Mouse (Mus musculus) MEL (cell line): Measurements from ENCODE around the gene Ralb. TPM values are rescaled to one million over a fixed set of nuclear protein-coding genes. Genes with fewer than 3 reads are reported as not detected.

Experiments
- DNase-seq: peaks from one replicate; pipeline ENCODE4 v3.0.0; 2011; ENCODE audit warnings: low read depth, low spot score
- H3K27ac ChIP-seq: 2 replicates; pipeline ENCODE4 v1.5.1; 2012; ENCODE audit warnings: low read depth, mild to moderate bottlenecking, control low read depth, low read length, moderate library complexity; ENCODE audit not compliant: control insufficient read depth
- H3K27me3 ChIP-seq, 2 experiments: fragments of 150-350 bp in 1 of 2; sonication (generic) in 1 of 2; 2 replicates each; pipeline ENCODE4 v1.6.1; 2012; ENCODE audit warnings: low read length in 2 of 2, mild to moderate bottlenecking in 2 of 2, improper control_type of control experiment in 1 of 2, moderate library complexity in 1 of 2; ENCODE audit not compliant: insufficient read depth in 2 of 2, control insufficient read depth in 1 of 2
- H3K36me3 ChIP-seq, 2 experiments: 2 replicates each; pipeline ENCODE4 v1.6.1; 2012 to 2014; ENCODE audit warnings: low read length in 2 of 2, improper control_type of control experiment in 1 of 2, inconsistent platforms in 1 of 2, mild to moderate bottlenecking in 1 of 2; ENCODE audit not compliant: insufficient read depth in 2 of 2, control insufficient read depth in 1 of 2
- H3K4me1 ChIP-seq, 2 experiments: fragments of 150-350 bp in 1 of 2; sonication (generic) in 1 of 2; 2 replicates each; pipeline ENCODE4 v1.6.1; 2012; ENCODE audit warnings: low read length in 2 of 2, improper control_type of control experiment in 1 of 2, mild to moderate bottlenecking in 1 of 2; ENCODE audit not compliant: insufficient read depth in 2 of 2, control insufficient read depth in 1 of 2
- H3K4me3 ChIP-seq, 2 experiments: fragments of 150-350 bp in 1 of 2; sonication (generic) in 1 of 2; 2 replicates each; pipeline ENCODE4 v1.5.1; 2012; ENCODE audit warnings: low read depth in 2 of 2, low read length in 2 of 2, mild to moderate bottlenecking in 2 of 2, moderate library complexity in 2 of 2, control low read depth in 1 of 2, improper control_type of control experiment in 1 of 2; ENCODE audit not compliant: control insufficient read depth in 1 of 2, insufficient read depth in 1 of 2
- H3K79me2 ChIP-seq: 2 replicates; pipeline ENCODE4 v1.6.1; 2012; ENCODE audit warnings: mild to moderate bottlenecking, low read length, moderate library complexity; ENCODE audit not compliant: control insufficient read depth, poor library complexity, insufficient read depth
- H3K9ac ChIP-seq: 2 replicates; pipeline ENCODE4 v1.6.1; 2012; ENCODE audit warnings: low read depth, mild to moderate bottlenecking, control low read depth, low read length, moderate library complexity; ENCODE audit not compliant: control insufficient read depth, poor library complexity, severe bottlenecking
- H3K9me3 ChIP-seq: fragments of 150-350 bp; sonication (generic); replicated peaks from 2 replicates; pipeline ENCODE4 v1.6.1; 2012; ENCODE audit warnings: mild to moderate bottlenecking, low read length, improper control_type of control experiment, moderate library complexity; ENCODE audit not compliant: insufficient read depth
- BHLHE40 ChIP-seq: IDR thresholded peaks from 2 replicates; pipeline ENCODE4 v1.6.1; 2012; ENCODE audit warnings: low read depth, mild to moderate bottlenecking, inconsistent platforms, low read length, improper control_type of control experiment, borderline replicate concordance
- CTCF ChIP-seq, 3 experiments: IDR thresholded peaks in 2 of 3; conservative IDR thresholded peaks in 1 of 3; 2 replicates each; pipeline ENCODE4 v1.5.1; 2011 to 2012; ENCODE audit warnings: low read length in 3 of 3, low read depth in 2 of 3, mild to moderate bottlenecking in 2 of 3, improper control_type of control experiment in 1 of 3, inconsistent platforms in 1 of 3, mixed read lengths in 1 of 3, moderate library complexity in 1 of 3; ENCODE audit not compliant: control insufficient read depth in 1 of 3, insufficient read depth in 1 of 3, poor library complexity in 1 of 3, severe bottlenecking in 1 of 3
- E2F4 ChIP-seq: IDR thresholded peaks from 2 replicates; pipeline ENCODE4 v1.6.1; 2011; ENCODE audit warnings: low read depth, low read length, improper control_type of control experiment, borderline replicate concordance
- EP300 ChIP-seq, 2 experiments: IDR thresholded peaks; 2 replicates each; pipeline ENCODE4 v1.6.1; 2011; ENCODE audit warnings: improper control_type of control experiment in 2 of 2, low read length in 2 of 2, low read depth in 1 of 2, mild to moderate bottlenecking in 1 of 2
- GABPA ChIP-seq: IDR thresholded peaks from 2 replicates; pipeline ENCODE4 v1.6.1; 2012; ENCODE audit warnings: low read depth, mild to moderate bottlenecking, inconsistent platforms, low read length, improper control_type of control experiment, moderate library complexity
- GATA1 ChIP-seq: IDR thresholded peaks from 2 replicates; pipeline ENCODE4 v1.6.1; 2011; ENCODE audit warnings: low read depth, low read length, improper control_type of control experiment
- HCFC1 ChIP-seq: IDR thresholded peaks from 2 replicates; pipeline ENCODE4 v1.6.1; 2012; ENCODE audit warnings: low read depth, mild to moderate bottlenecking, inconsistent platforms, low read length, improper control_type of control experiment, moderate library complexity
- JUND ChIP-seq: IDR thresholded peaks from 2 replicates; pipeline ENCODE4 v1.6.1; 2011; ENCODE audit warnings: low read depth, mild to moderate bottlenecking, improper control_type of control experiment, low read length
- KAT2A ChIP-seq: conservative IDR thresholded peaks from 2 replicates; pipeline ENCODE4 v1.6.1; 2012; ENCODE audit warnings: low read depth, low read length, improper control_type of control experiment, inconsistent platforms
- MAZ ChIP-seq: IDR thresholded peaks from 2 replicates; pipeline ENCODE4 v1.6.1; 2012; ENCODE audit warnings: low read depth, mild to moderate bottlenecking, inconsistent platforms, low read length, improper control_type of control experiment
- MEF2A ChIP-seq: IDR thresholded peaks from 2 replicates; pipeline ENCODE4 v1.6.1; 2014; ENCODE audit warnings: low read depth, mild to moderate bottlenecking, inconsistent platforms, low read length, improper control_type of control experiment; ENCODE audit not compliant: poor library complexity, insufficient replicate concordance, severe bottlenecking; ENCODE audit errors: extremely low read depth
- MYB ChIP-seq: IDR thresholded peaks from 2 replicates; pipeline ENCODE4 v1.6.1; 2011; ENCODE audit warnings: mild to moderate bottlenecking, low read depth, low read length, improper control_type of control experiment
- NRF1 ChIP-seq: IDR thresholded peaks from 2 replicates; pipeline ENCODE4 v1.6.1; 2014; ENCODE audit warnings: low read depth, mild to moderate bottlenecking, inconsistent platforms, low read length, improper control_type of control experiment, moderate library complexity; ENCODE audit not compliant: poor library complexity, insufficient read depth, severe bottlenecking
- POLR2A ChIP-seq, 2 experiments: IDR thresholded peaks; 2 replicates each; pipeline ENCODE4 v1.6.1; 2011 to 2012; ENCODE audit warnings: low read length in 2 of 2, mild to moderate bottlenecking in 2 of 2, control low read depth in 1 of 2, improper control_type of control experiment in 1 of 2, low read depth in 1 of 2, moderate library complexity in 1 of 2; ENCODE audit not compliant: control insufficient read depth in 1 of 2, insufficient read depth in 1 of 2, poor library complexity in 1 of 2
- POLR2AphosphoS2 ChIP-seq: IDR thresholded peaks from 2 replicates; pipeline ENCODE4 v1.6.1; 2011; ENCODE audit warnings: low read length, improper control_type of control experiment
- POLR2AphosphoS5 ChIP-seq: IDR thresholded peaks from 2 replicates; pipeline ENCODE4 v1.6.1; 2012; ENCODE audit warnings: low read depth, borderline replicate concordance, mild to moderate bottlenecking, inconsistent platforms, low read length, moderate library complexity, mixed read lengths
- RCOR1 ChIP-seq: IDR thresholded peaks from 2 replicates; pipeline ENCODE4 v1.6.1; 2012; ENCODE audit warnings: low read depth, mild to moderate bottlenecking, inconsistent platforms, low read length, improper control_type of control experiment
- SMC3 ChIP-seq: IDR thresholded peaks from 2 replicates; pipeline ENCODE4 v1.6.1; 2011; ENCODE audit warnings: low read depth, low read length, improper control_type of control experiment
- TBP ChIP-seq: IDR thresholded peaks from 2 replicates; pipeline ENCODE4 v1.8.0; 2011; ENCODE audit warnings: low read depth, low read length, improper control_type of control experiment
- UBTF ChIP-seq: IDR thresholded peaks from 2 replicates; pipeline ENCODE4 v1.6.1; 2012; ENCODE audit warnings: low read depth, mild to moderate bottlenecking, inconsistent platforms, low read length, improper control_type of control experiment, moderate library complexity, borderline replicate concordance; ENCODE audit not compliant: insufficient read depth
- USF1 ChIP-seq: IDR thresholded peaks from 2 replicates; pipeline ENCODE4 v1.6.1; 2014; ENCODE audit warnings: low read depth, mild to moderate bottlenecking, inconsistent platforms, low read length, improper control_type of control experiment, moderate library complexity
- ZC3H11A ChIP-seq: IDR thresholded peaks from 2 replicates; pipeline ENCODE4 v1.6.1; 2012; ENCODE audit warnings: low read depth, mild to moderate bottlenecking, inconsistent platforms, low read length, improper control_type of control experiment
- ZKSCAN1 ChIP-seq: IDR thresholded peaks from 2 replicates; pipeline ENCODE4 v1.6.1; 2012; ENCODE audit warnings: low read depth, mild to moderate bottlenecking, inconsistent platforms, low read length, improper control_type of control experiment, moderate library complexity
- ZMIZ1 ChIP-seq: IDR thresholded peaks from 2 replicates; pipeline ENCODE4 v1.6.1; 2012; ENCODE audit warnings: low read depth, mild to moderate bottlenecking, inconsistent platforms, low read length, improper control_type of control experiment, moderate library complexity
- ZNF384 ChIP-seq: IDR thresholded peaks from 2 replicates; pipeline ENCODE4 v1.6.1; 2012; ENCODE audit warnings: low read depth, mild to moderate bottlenecking, inconsistent platforms, low read length, improper control_type of control experiment
- polyA plus RNA-seq, 2 experiments: library from polyadenylated mRNA; stranded (reverse) in 1 of 2; unstranded in 1 of 2; fragments of >175 nt in 1 of 2; fragments of >200 nt in 1 of 2; gene quantifications; 2 replicates each; pipeline versions ENCODE4 v1.2.1 to v1.2.4; 2012; ENCODE audit warnings: low replicate concordance in 2 of 2, low read depth in 1 of 2; ENCODE audit not compliant: insufficient read length in 2 of 2, insufficient read depth in 1 of 2, missing spikeins in 1 of 2
- total RNA-seq: library from RNA; depleted of rRNA; stranded (reverse); fragments of 300-350 nt; gene quantifications from 2 replicates; pipeline ENCODE4 v1.2.3, GENCODE M21; 2012

The Ralb gene
- total and polyA plus RNA-seq, 3 experiments: 28.0 to 45.1 TPM; not detected in 1

- TF ChIP-seq POLR2AphosphoS2 (no peak), RCOR1 (peak; percentile 81), GATA1 (peak; percentile 63), ZC3H11A (no peak), JUND (no peak), MEF2A (no peak), POLR2AphosphoS5 (no peak), KAT2A (no peak), CTCF (IDR thresholded peaks at IDR 0.05 in 2 of 3, conservative IDR thresholded peaks at IDR 0.05 in 1 of 3; ENCODE audit: control insufficient read depth in 1 of 3, insufficient read depth in 1 of 3, low read depth in 2 of 3, low read length in 3 of 3, poor library complexity in 1 of 3, severe bottlenecking in 1 of 3) (no peak), SMC3 (no peak), EP300 (IDR thresholded peaks at IDR 0.05; ENCODE audit: low read depth in 1 of 2, low read length in 2 of 2) (peak; percentile 23 to 26; a peak in 1 of 4 replicates), UBTF (no peak)
Measured at GRCm38 (mm10) chr1:119476905-119477353, 27.7 kb downstream of the Ralb start (continued).

GRCm38 (mm10) chr1:119474671-119475070 lies 29.9 kb downstream of the Ralb start:
- no peak for DNase-seq
- Histone ChIP-seq H3K27me3 (no peaks in the 10 kb centered on the region), H3K9me3 (no peaks in the 10 kb centered on the region), H3K36me3 (peaks cover 0 to 36% of the 10 kb centered on the region in 2 experiments; a peak in 2 of 4 replicates), H3K79me2 (no peaks in the 10 kb centered on the region)
- TF ChIP-seq HCFC1: no peak
- TF ChIP-seq BHLHE40: no peak
- TF ChIP-seq USF1: no peak
- TF ChIP-seq ZNF384: no peak
- no peak for TF ChIP-seq MAZ
- no peak for TF ChIP-seq NRF1
- no peak for TF ChIP-seq ZKSCAN1
- TF ChIP-seq KAT2A: no peak
- no peak for TF ChIP-seq GABPA
- TF ChIP-seq E2F4: no peak
- TF ChIP-seq TBP: no peak
- no peak for TF ChIP-seq GATA1
- TF ChIP-seq POLR2AphosphoS2: no peak
- TF ChIP-seq SMC3: no peak
- TF ChIP-seq MYB: no peak
- no peak for TF ChIP-seq RCOR1
- no peak for TF ChIP-seq CTCF (IDR thresholded peaks at IDR 0.05 in 2 of 3, conservative IDR thresholded peaks at IDR 0.05 in 1 of 3; ENCODE audit: control insufficient read depth in 1 of 3, insufficient read depth in 1 of 3, low read depth in 2 of 3, low read length in 3 of 3, poor library complexity in 1 of 3, severe bottlenecking in 1 of 3)
- no peak for TF ChIP-seq ZMIZ1
- no peak for TF ChIP-seq POLR2A (IDR thresholded peaks at IDR 0.05; ENCODE audit: control insufficient read depth in 1 of 2, insufficient read depth in 1 of 2, low read depth in 1 of 2, low read length in 2 of 2, poor library complexity in 1 of 2)
- TF ChIP-seq, all 39 proteins: peak for 0
- Histone ChIP-seq H3K9ac (no peak overlapping the region), H3K4me3 (no peak overlapping the region), H3K4me1 (peaks cover 2 to 34% of the 10 kb centered on the region in 2 experiments; a peak in 2 of 4 replicates), H3K27ac (no peak overlapping the region)
